Mouse (Mus musculus) embryo, embryonic 10 days (tissue): ENCODE measurements around the gene Sema4a.

Source experiments
- DNase-seq: peaks from one replicate; pipeline ENCODE4 v3.0.0-alpha.2; 2015; ENCODE audit warnings: low spot score

Gene Sema4a

DNA sequence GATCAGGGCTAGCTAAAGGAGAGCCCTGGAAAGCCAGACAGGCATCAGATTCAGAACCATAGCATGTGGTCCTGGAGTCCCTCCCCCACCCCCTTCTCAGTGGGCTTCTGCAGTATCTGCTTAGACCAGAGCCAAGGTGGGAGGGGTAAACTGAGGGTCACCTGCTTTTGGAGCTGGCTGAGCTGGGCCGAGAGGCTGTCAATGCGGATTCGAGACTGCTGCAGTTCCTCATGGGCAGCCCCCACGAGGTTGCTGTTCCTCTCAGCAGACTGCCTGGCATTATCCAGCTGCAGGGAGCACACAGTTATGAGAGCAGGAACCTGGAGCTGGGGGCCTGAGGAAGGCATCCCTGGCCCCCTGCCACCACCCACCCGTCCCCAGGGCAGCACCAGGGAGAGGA, 25.1 kb upstream of the Sema4a start:
- DNase-seq, result no peak

DNA sequence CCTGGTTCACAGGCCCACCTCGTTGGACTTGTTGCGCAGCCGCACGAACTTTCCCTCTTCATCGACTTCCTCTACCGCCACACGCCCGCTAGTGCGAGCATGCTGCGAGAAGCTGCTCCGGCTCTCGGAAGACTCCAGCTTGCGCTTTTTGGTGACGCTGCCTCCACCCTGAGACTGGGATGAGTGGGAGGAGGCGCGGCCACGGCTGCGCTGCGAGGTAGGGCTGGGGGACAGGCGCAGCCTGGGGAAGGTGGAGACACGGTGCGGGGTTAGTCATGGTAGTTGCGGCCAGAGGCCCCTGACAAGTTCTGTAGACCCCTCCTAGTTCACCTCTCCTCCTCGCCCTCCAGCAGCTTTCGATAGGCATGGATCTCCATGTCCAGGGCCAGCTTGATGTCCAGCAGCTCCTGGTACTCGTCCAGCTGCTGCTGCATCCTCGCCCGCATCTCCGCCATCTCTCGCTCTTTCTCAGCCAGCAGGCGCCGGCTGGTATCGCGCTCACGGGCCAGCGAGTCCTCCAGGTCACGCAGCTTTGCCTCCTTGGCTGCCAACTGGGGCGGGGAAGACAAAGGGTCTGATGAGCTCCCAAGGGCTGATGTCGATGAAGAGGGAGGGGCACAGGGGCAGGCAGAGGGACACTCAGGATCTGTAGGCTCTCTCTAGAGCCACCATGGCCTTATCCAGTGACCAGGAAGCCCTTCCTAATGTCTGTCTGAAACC, 23.8 kb upstream of the Sema4a start:
- DNase-seq, result peak; percentile 61

DNA sequence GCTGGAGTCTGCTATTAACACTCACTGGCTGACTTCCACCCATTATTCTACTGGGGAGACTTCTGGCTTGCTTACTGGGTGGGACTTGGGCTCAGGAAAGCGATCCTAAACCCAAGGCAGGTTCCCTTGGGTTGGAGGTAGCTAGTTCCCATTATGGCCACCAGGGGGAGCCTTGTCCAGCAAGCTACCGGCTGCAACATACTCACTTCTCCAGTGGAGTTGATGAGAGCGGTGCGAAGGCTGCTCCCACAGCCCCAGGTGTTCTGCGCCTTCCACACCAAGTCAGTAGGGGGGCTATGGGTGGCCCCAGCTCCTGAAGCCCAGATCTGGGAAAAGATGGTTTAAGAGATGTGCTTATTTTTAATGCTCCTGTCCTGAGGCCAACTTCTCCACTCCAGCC, 22.6 kb upstream of the Sema4a start:
- DNase-seq, result peak; percentile 89

- no peak for DNase-seq
These were observed 22.2 kb upstream of the Sema4a start for GRCm38 (mm10) chr3:88483141-88483540.

GRCm38 (mm10) chr3:88482336-88482735, 21.4 kb upstream of the Sema4a start:
- no peak for DNase-seq

DNA sequence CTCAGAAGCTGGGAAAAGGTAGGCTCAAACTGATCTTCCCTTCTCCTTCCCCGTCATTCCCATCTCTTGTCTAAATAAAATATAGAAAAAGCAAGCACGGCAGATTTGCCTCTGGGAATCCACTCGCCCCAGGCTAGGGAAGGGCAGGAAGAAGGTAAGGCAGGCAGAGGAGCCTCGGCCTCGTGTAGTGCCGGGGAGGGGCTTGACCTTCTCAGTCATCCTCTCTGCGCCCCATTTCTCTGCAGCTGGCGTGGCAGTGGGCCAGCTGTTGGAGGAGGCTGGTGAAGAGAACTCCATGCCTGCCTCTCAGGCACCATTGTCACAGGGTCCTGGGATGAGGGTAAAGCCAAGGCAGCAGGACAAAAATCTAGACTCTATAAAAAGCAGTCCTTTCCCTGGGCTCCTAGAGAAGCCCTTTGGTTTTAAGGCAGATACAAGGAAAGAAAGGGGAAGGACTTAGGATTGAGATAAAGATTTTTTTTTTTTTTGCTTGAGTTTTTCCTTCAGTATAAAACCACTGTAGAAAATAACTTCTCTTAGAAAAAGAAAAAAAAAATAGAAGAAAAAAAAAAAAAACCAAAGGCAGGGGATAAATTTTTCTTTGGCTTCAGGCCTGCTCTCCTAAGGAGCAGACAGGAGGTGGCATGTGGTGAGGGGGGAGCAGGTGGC, 20.5 kb upstream of the Sema4a start:
- DNase-seq, result no peak

DNA sequence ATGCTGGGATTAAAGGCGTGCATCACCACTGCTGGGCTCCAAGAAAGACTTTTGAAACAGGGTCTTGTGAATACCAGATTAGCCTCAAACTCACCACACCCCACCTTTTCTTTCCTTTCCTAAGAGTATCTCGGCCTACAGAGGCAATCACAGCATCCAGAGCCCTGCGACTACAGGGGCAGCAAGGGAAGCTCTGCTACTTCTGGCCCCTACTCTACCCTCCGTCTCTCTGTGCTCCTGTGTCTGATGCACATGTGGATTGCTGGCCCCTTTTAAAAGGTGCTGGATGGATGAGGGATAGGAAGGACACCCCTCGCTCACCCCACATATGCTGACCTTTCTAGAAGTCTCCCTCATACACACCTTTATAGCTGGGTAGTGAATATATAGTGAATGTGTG, 19.7 kb upstream of the Sema4a start:
- DNase-seq, result no peak

GRCm38 (mm10) chr3:88479828-88480227, 18.8 kb upstream of the Sema4a start:
- DNase-seq, result no peak

- DNase-seq, result no peak
These were observed 18.2 kb upstream of the Sema4a start for GRCm38 (mm10) chr3:88479163-88479562.

GRCm38 (mm10) chr3:88477735-88478134, 16.8 kb upstream of the Sema4a start:
- peak; percentile 89 for DNase-seq

- no peak for DNase-seq
These were observed 15.4 kb upstream of the Sema4a start for GRCm38 (mm10) chr3:88476403-88476802.

- no peak for DNase-seq
These were observed 12.6 kb upstream of the Sema4a start for GRCm38 (mm10) chr3:88473571-88473970.

DNA sequence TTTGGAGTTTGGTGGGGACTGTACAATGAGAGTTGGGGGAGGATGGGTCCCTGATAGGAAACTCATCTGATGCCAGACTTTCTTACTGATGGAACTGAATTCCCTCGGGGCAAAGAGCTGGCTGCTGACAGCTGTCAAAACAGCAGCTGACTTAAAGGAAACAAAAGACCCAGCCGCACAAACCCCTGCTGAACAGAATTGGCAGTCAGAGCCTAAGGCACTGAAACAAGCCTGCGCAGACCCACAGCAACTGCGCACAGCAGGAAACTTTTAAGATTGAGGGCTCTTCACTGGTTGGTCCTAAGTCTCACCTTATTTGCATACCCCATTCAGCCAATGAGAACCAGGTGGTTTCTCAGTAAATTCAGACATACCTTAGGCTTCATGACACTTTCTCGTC, 12.0 kb upstream of the Sema4a start:
- peak; percentile 68 for DNase-seq

GRCm38 (mm10) chr3:88470943-88471479, 10.0 kb upstream of the Sema4a start:
- DNase-seq, result peak; percentile 54

GRCm38 (mm10) chr3:88469466-88469865, 8.5 kb upstream of the Sema4a start:
- no peak for DNase-seq

GRCm38 (mm10) chr3:88467116-88467824, 6.3 kb upstream of the Sema4a start:
- DNase-seq, result peak; percentile 94

GRCm38 (mm10) chr3:88465127-88465526, 4.1 kb upstream of the Sema4a start:
- no peak for DNase-seq

DNA sequence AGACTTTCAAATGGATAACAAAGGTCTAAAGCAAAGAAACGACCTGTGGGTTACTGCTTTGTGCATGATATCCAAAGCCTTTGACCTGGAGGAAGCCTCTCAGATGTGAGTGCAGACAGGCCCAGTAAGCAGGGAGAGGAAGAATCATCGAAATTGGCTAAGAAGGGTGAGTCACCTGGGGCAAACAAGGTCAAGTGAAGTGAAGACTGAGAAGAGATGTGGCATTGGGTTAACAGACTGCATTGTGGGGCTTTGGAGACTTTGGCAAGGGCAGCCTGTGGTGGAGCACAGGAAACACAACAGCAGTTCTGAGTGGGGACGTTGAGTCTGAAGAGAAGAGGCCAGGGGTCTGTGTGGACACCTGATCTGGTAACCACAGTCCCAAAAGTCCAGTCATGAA, 3.4 kb upstream of the Sema4a start:
- DNase-seq, result no peak

- DNase-seq, result no peak
These were observed 953 bp downstream of the Sema4a start for GRCm38 (mm10) chr3:88460029-88460428.

GRCm38 (mm10) chr3:88458778-88459219, 2.2 kb downstream of the Sema4a start:
- DNase-seq, result peak; percentile 42

- no peak for DNase-seq
These were observed 4.0 kb downstream of the Sema4a start for GRCm38 (mm10) chr3:88456746-88457532.

DNA sequence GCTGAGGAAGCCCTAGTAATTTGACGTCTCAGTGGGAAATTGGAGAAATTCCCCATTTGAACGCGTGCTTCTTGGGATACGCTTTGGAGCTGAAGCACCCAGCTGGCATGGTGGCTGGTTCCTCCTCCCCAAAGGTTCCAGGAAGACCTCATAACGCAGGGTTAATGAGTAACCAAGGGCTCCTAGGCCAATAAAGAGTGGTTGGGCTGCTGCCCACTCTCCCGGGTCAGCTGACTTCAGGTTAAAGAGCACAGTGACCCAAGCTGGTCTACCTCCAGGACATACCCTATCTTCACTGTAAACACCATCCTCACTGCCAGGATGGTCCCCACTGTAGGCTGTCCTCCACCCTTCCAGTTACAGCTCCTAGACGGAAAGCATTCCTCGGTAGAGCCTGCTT, 4.7 kb downstream of the Sema4a start:
- DNase-seq, result no peak
